Mouse (Mus musculus): ENCODE measurements around the gene Zscan5b. TPM values are rescaled to one million over a fixed set of nuclear protein-coding genes. Genes with fewer than 3 reads are reported as not detected.
"Not testable (repeated sequence)": the region's sequence is repeated elsewhere in the genome, so short reads cannot be mapped to it uniquely, and the experiment has no call there.

Zscan5b gene
- polyA plus RNA-seq, 1 experiment from 2014 or later = not detected

DNA sequence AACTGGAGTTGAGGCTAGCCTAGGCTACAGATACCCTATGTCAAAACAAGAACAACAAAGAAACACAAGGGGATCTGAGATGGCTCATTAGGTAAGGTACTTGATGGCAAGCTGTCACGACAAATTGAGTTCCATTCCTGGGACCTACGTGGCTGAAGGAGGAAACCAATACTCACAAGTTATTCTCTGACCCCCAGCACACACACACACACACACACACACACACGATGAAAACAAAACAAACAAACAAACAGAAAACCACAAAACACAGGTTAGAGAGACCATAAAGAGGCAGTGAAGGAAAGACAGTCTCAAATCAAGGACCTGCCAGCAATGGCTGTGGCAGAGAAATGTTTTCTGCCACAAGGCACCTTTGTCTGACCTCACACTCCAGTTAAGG is 25.3 kb upstream of the Zscan5b start, which contains the start of gene Galp:
Gene Galp (plus strand): TSS at position 301 of the 400 bp plus-strand sequence.
- Histone ChIP-seq H3K4me2 (ENCODE audit: low read length) (no peak within 1 kb of the TSS), H3K9ac (ENCODE audit: low read length) (no peak within 1 kb of the TSS), H3K4me1 (ENCODE audit: control insufficient read depth in 2 of 2, insufficient read depth in 2 of 2, low read length in 2 of 2) (no peaks in the 10 kb centered on the region), H3K27me3 (ENCODE audit: control insufficient read depth, insufficient read depth, low read length) (no peaks in the 10 kb centered on the region), H3K27ac (replicated peaks in 1 of 2; ENCODE audit: control insufficient read depth in 1 of 2, insufficient read depth in 1 of 2, low read depth in 2 of 2, low read length in 2 of 2) (no peak within 1 kb of the TSS), H3K4me3 (ENCODE audit: control insufficient read depth in 1 of 2, insufficient read depth in 1 of 2, low read depth in 1 of 2, low read length in 2 of 2) (no peak within 1 kb of the TSS), H3K9me3 (ENCODE audit: control insufficient read depth, low read length) (peaks cover 3% of the 10 kb centered on the region; the same call in 1 of the 2 replicates), H3K36me3 (ENCODE audit: control insufficient read depth, insufficient read depth, low read length) (no peaks in the 10 kb centered on the region)
- no peak for ATAC-seq (ENCODE audit: insufficient number of reproducible peaks, insufficient read depth, low FRiP score, low read depth)
- WGBS = 58% methylated on average over 3 of the region's 3 CpGs

DNA sequence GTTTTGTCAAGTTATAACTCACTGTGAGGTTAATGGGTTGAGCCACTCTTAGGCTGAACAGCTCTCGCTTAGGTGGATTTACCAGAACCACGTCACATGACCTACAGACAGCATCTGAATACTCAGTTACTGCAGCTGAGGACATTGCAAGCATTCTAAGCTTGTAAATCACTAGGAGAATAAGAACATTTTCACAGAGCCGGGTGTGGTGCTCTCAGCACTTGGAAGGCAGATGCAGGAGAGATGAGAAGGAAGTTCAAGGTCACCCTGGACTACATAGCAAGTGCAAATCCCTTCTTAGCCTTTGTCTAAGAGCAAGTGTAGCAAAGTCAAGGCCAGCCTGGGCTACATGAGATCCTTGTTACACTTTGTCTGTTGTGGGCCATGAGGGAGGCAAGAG is 17.9 kb upstream of the Zscan5b start:
- no peaks in the 10 kb centered on the region for H3K36me3 ChIP-seq (ENCODE audit: control insufficient read depth, insufficient read depth, low read length)
- WGBS = 57% methylated on average over 3 of the region's 3 CpGs
- no peak overlapping the region for H3K4me3 ChIP-seq (ENCODE audit: control insufficient read depth in 1 of 2, insufficient read depth in 1 of 2, low read depth in 1 of 2, low read length in 2 of 2)
- H3K4me2 ChIP-seq (ENCODE audit: low read length) = no peak overlapping the region
- H3K4me1 ChIP-seq (ENCODE audit: control insufficient read depth in 2 of 2, insufficient read depth in 2 of 2, low read length in 2 of 2) = no peaks in the 10 kb centered on the region
- no peak for ATAC-seq (ENCODE audit: insufficient number of reproducible peaks, insufficient read depth, low FRiP score, low read depth)
- H3K9me3 ChIP-seq (ENCODE audit: control insufficient read depth, low read length) = peaks cover 3% of the 10 kb centered on the region; the same call in 1 of the 2 replicates
- no peak overlapping the region for H3K27ac ChIP-seq (replicated peaks in 1 of 2; ENCODE audit: control insufficient read depth in 1 of 2, insufficient read depth in 1 of 2, low read depth in 2 of 2, low read length in 2 of 2)
- no peaks in the 10 kb centered on the region for H3K27me3 ChIP-seq (ENCODE audit: control insufficient read depth, insufficient read depth, low read length)
- H3K9ac ChIP-seq (ENCODE audit: low read length) = no peak overlapping the region

DNA sequence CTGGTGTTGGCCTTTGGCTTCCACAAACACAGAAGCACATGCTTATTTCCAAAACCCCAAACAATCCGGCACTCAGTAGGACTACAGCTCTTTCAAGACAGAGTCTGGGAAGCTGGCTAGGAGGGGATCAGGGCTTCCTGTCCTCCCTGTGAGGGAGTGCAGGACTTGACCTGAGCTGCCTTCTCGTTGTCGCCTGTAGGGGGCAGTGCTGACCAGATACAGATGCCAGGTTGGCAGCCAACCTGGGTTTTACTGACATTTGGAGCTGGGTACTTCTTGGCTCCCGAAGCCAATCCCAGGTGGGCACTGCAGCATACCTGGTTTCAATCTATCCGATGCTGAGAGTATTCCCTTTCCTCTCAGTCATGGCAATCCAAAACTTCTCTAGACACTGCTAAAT is 8.9 kb upstream of the Zscan5b start:
- Histone ChIP-seq H3K27me3 (ENCODE audit: control insufficient read depth, insufficient read depth, low read length) (no peaks in the 10 kb centered on the region), H3K4me2 (ENCODE audit: low read length) (no peak overlapping the region), H3K4me3 (ENCODE audit: control insufficient read depth in 1 of 2, insufficient read depth in 1 of 2, low read depth in 1 of 2, low read length in 2 of 2) (no peak overlapping the region), H3K4me1 (ENCODE audit: control insufficient read depth in 2 of 2, insufficient read depth in 2 of 2, low read length in 2 of 2) (no peaks in the 10 kb centered on the region), H3K9me3 (ENCODE audit: control insufficient read depth, low read length) (no peaks in the 10 kb centered on the region), H3K36me3 (ENCODE audit: control insufficient read depth, insufficient read depth, low read length) (no peaks in the 10 kb centered on the region), H3K9ac (ENCODE audit: low read length) (no peak overlapping the region), H3K27ac (replicated peaks in 1 of 2; ENCODE audit: control insufficient read depth in 1 of 2, insufficient read depth in 1 of 2, low read depth in 2 of 2, low read length in 2 of 2) (no peak overlapping the region)
- WGBS = 38% methylated on average over 5 of the region's 5 CpGs
- no peak for ATAC-seq (ENCODE audit: insufficient number of reproducible peaks, insufficient read depth, low FRiP score, low read depth)

DNA sequence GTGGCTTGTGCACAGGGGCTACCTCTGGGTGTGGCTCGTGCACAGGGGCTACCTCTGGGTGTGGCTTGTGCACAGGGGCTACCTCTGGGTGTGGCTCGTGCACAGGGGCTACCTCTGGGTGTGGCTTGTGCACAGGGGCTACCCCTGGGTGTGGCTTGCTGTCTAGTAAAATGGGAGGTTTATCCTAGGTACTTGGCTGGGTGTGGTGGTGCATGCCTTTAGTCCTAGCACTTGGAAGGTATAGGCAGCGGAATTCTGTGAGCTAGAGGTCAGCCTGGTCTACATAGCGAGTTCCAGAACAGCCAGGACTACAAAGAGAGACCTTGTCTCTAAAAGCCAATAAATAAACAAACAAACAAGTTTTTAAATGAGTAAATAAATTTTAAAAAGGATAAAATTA is 7.4 kb upstream of the Zscan5b start:
- not testable (repeated sequence) for H3K4me3 ChIP-seq (ENCODE audit: control insufficient read depth in 1 of 2, insufficient read depth in 1 of 2, low read depth in 1 of 2, low read length in 2 of 2); H3K9me3 ChIP-seq (ENCODE audit: control insufficient read depth, low read length); H3K9ac ChIP-seq (ENCODE audit: low read length); H3K4me2 ChIP-seq (ENCODE audit: low read length); H3K4me1 ChIP-seq (ENCODE audit: control insufficient read depth in 2 of 2, insufficient read depth in 2 of 2, low read length in 2 of 2); H3K36me3 ChIP-seq (ENCODE audit: control insufficient read depth, insufficient read depth, low read length); H3K27ac ChIP-seq (replicated peaks in 1 of 2; ENCODE audit: control insufficient read depth in 1 of 2, insufficient read depth in 1 of 2, low read depth in 2 of 2, low read length in 2 of 2); H3K27me3 ChIP-seq (ENCODE audit: control insufficient read depth, insufficient read depth, low read length); ATAC-seq (ENCODE audit: insufficient number of reproducible peaks, insufficient read depth, low FRiP score, low read depth)
- 73% methylated on average over 3 of the region's 4 CpGs for WGBS

DNA sequence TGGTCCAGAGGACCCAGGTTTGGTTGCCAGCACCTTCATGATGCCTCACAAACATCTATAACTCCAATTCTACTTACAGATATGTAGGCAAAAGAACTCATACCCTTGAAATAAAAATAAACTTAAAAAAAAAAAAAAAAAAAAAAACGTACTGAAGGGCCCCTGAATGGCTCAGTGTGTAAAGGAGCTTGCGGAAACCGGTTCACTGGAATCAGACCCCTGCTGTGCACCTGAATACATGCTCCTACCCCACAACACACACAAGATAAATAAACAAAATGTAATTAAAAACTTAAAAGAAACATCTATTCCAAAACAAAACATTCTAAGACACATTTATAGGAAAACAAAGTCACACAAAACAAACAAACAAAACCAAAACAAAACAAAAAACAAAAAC is 1.9 kb upstream of the Zscan5b start:
- Histone ChIP-seq H3K36me3 (ENCODE audit: control insufficient read depth, insufficient read depth, low read length) (no peaks in the 10 kb centered on the region), H3K4me3 (ENCODE audit: control insufficient read depth in 1 of 2, insufficient read depth in 1 of 2, low read depth in 1 of 2, low read length in 2 of 2) (no peak overlapping the region), H3K27me3 (ENCODE audit: control insufficient read depth, insufficient read depth, low read length) (no peaks in the 10 kb centered on the region), H3K9ac (ENCODE audit: low read length) (no peak overlapping the region), H3K9me3 (ENCODE audit: control insufficient read depth, low read length) (no peaks in the 10 kb centered on the region), H3K27ac (replicated peaks in 1 of 2; ENCODE audit: control insufficient read depth in 1 of 2, insufficient read depth in 1 of 2, low read depth in 2 of 2, low read length in 2 of 2) (no peak overlapping the region), H3K4me1 (ENCODE audit: control insufficient read depth in 2 of 2, insufficient read depth in 2 of 2, low read length in 2 of 2) (no peaks in the 10 kb centered on the region), H3K4me2 (ENCODE audit: low read length) (no peak overlapping the region)
- 43% methylated on average over 3 of the region's 3 CpGs for WGBS
- no peak for ATAC-seq (ENCODE audit: insufficient number of reproducible peaks, insufficient read depth, low FRiP score, low read depth)

DNA sequence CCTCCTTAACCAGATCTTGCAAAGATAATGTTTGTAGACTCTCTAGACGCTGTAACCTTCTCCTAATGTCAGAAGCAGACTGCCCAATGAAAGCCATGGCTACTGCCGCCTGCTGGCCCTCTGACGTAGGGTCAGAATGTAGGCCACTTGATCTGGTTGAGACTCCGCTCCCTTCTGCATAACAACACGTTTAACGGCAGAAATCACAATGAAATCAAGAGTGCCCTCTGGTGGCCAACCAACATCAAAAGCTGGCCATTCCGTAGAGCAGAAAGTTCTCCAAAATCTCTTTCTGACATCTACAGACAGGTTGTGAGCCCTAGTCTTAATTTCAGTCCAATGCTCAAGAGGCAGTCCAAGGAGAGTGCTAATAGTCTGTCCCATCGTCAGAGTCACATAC is 6.4 kb downstream of the Zscan5b start:
- H3K4me1 ChIP-seq (ENCODE audit: control insufficient read depth in 2 of 2, insufficient read depth in 2 of 2, low read length in 2 of 2); H3K4me2 ChIP-seq (ENCODE audit: low read length); H3K9me3 ChIP-seq (ENCODE audit: control insufficient read depth, low read length); H3K4me3 ChIP-seq (ENCODE audit: control insufficient read depth in 1 of 2, insufficient read depth in 1 of 2, low read depth in 1 of 2, low read length in 2 of 2); H3K27me3 ChIP-seq (ENCODE audit: control insufficient read depth, insufficient read depth, low read length); H3K27ac ChIP-seq (replicated peaks in 1 of 2; ENCODE audit: control insufficient read depth in 1 of 2, insufficient read depth in 1 of 2, low read depth in 2 of 2, low read length in 2 of 2); ATAC-seq (ENCODE audit: insufficient number of reproducible peaks, insufficient read depth, low FRiP score, low read depth); H3K36me3 ChIP-seq (ENCODE audit: control insufficient read depth, insufficient read depth, low read length); H3K9ac ChIP-seq (ENCODE audit: low read length): not testable (repeated sequence)
- 61% methylated on average over 8 of the region's 8 CpGs for WGBS

DNA sequence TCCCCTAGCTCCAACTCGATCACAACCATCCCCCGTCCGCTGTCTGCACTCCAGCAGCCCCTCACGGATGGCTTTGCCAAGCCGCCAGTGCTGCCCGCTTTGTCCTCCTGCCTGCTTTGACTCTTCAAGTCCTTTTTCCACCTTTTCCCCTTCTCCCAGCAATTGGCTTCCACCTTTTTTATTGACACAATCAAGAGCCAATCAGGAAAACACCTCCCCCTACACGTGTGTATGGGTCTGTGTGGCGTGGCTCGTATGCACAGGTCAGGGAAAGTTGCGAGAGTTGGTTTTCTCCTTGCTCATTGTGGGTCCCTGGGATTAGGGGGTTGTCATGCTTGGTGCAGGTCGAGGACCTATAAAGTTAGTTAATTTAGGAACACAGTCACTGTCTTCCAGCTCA is 17.7 kb downstream of the Zscan5b start:
- H3K27ac ChIP-seq (replicated peaks in 1 of 2; ENCODE audit: control insufficient read depth in 1 of 2, insufficient read depth in 1 of 2, low read depth in 2 of 2, low read length in 2 of 2) = no peak overlapping the region
- no peak for ATAC-seq (ENCODE audit: insufficient number of reproducible peaks, insufficient read depth, low FRiP score, low read depth)
- no peak overlapping the region for H3K4me3 ChIP-seq (ENCODE audit: control insufficient read depth in 1 of 2, insufficient read depth in 1 of 2, low read depth in 1 of 2, low read length in 2 of 2)
- no peaks in the 10 kb centered on the region for H3K9me3 ChIP-seq (ENCODE audit: control insufficient read depth, low read length)
- H3K36me3 ChIP-seq (ENCODE audit: control insufficient read depth, insufficient read depth, low read length) = no peaks in the 10 kb centered on the region
- H3K4me1 ChIP-seq (ENCODE audit: control insufficient read depth in 2 of 2, insufficient read depth in 2 of 2, low read length in 2 of 2) = no peaks in the 10 kb centered on the region
- no peak overlapping the region for H3K4me2 ChIP-seq (ENCODE audit: low read length)
- no peak overlapping the region for H3K9ac ChIP-seq (ENCODE audit: low read length)
- H3K27me3 ChIP-seq (ENCODE audit: control insufficient read depth, insufficient read depth, low read length) = no peaks in the 10 kb centered on the region
- WGBS = 37% methylated on average over 11 of the region's 11 CpGs

DNA sequence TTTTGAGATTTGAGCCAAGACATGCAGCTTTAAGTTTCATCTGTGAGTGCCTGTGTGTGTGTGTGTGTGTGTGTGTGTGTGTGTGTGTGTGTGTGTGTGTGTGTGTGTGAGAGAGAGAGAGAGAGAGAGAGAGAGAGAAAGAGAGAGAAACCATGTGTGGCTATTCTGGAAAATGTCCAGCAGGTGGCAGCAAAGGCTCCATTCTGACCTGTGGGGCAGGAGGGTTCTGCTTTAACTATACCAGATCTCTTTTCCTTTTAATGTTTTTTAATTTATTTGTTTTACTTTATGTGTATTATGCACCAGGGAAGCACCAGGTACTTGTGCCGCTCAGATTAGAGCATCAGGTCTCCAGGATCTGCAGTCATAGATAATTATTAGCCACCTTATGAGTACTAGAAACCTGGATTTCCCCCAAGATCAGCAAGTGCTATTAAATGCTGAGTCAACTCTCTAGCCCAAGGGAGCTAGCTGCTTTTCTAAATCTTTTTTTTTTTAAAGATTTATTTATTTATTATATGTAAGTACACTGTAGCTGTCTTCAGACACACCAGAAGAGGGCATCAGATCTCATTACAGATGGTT is 18.9 kb downstream of the Zscan5b start:
- ATAC-seq (ENCODE audit: insufficient number of reproducible peaks, insufficient read depth, low FRiP score, low read depth); H3K36me3 ChIP-seq (ENCODE audit: control insufficient read depth, insufficient read depth, low read length): not testable (repeated sequence)
- WGBS = 26% methylated on average over 1 of the region's 1 CpGs

More for the DNA sequence above, 18.9 kb downstream of the Zscan5b start:
- H3K4me3 ChIP-seq (ENCODE audit: control insufficient read depth in 1 of 2, insufficient read depth in 1 of 2, low read depth in 1 of 2, low read length in 2 of 2); H3K27me3 ChIP-seq (ENCODE audit: control insufficient read depth, insufficient read depth, low read length); H3K4me1 ChIP-seq (ENCODE audit: control insufficient read depth in 2 of 2, insufficient read depth in 2 of 2, low read length in 2 of 2); H3K27ac ChIP-seq (replicated peaks in 1 of 2; ENCODE audit: control insufficient read depth in 1 of 2, insufficient read depth in 1 of 2, low read depth in 2 of 2, low read length in 2 of 2); H3K4me2 ChIP-seq (ENCODE audit: low read length); H3K9ac ChIP-seq (ENCODE audit: low read length); H3K9me3 ChIP-seq (ENCODE audit: control insufficient read depth, low read length): not testable (repeated sequence)
